Mouse (Mus musculus) ES-E14 (cell line): ENCODE data around the gene Setd1b. TPM values are rescaled to one million over a fixed set of nuclear protein-coding genes. Genes with fewer than 3 reads are reported as not detected.

Experiments
- DNase-seq: peaks from one replicate; pipeline ENCODE4 v3.0.0-alpha.2; 2013; ENCODE audit warnings: low read depth, low spot score
- H3K27ac ChIP-seq: 2 replicates; pipeline ENCODE4 v1.5.1; 2012; ENCODE audit warnings: low read depth, mild to moderate bottlenecking, low read length, moderate library complexity, mixed read lengths; ENCODE audit not compliant: poor library complexity, insufficient read depth, severe bottlenecking
- H3K36me3 ChIP-seq: 2 replicates; pipeline ENCODE4 v1.6.1; 2012; ENCODE audit warnings: mild to moderate bottlenecking, low read length, moderate library complexity, mixed read lengths; ENCODE audit not compliant: control insufficient read depth, poor library complexity, insufficient read depth, severe bottlenecking
- H3K4me1 ChIP-seq, 2 experiments: fragments of 150-350 bp in 1 of 2; sonication (generic) in 1 of 2; 2 replicates each; pipeline ENCODE4 v1.6.1; 2012; ENCODE audit warnings: low read length in 2 of 2, mild to moderate bottlenecking in 1 of 2, mixed read lengths in 1 of 2; ENCODE audit not compliant: control insufficient read depth in 2 of 2, insufficient read depth in 2 of 2, poor library complexity in 1 of 2
- H3K4me3 ChIP-seq, 2 experiments: fragments of 150-350 bp in 1 of 2; sonication (generic) in 1 of 2; 2 replicates each; pipeline ENCODE4 v1.5.1; 2012; ENCODE audit warnings: low read length in 2 of 2, low read depth in 1 of 2, mild to moderate bottlenecking in 1 of 2, mixed read lengths in 1 of 2; ENCODE audit not compliant: insufficient read depth in 1 of 2, poor library complexity in 1 of 2, severe bottlenecking in 1 of 2
- H3K9ac ChIP-seq: 2 replicates; pipeline ENCODE4 v1.6.1; 2012; ENCODE audit warnings: low read depth, mild to moderate bottlenecking, low read length, mixed read lengths; ENCODE audit not compliant: poor library complexity, insufficient read depth, severe bottlenecking
- H3K9me3 ChIP-seq: fragments of 150-350 bp; sonication (generic); 2 replicates; pipeline ENCODE4 v1.6.1; 2012; ENCODE audit warnings: low read depth, mild to moderate bottlenecking, low read length; ENCODE audit not compliant: control insufficient read depth, insufficient read depth
- CHD2 ChIP-seq: IDR thresholded peaks from 2 replicates; pipeline ENCODE4 v1.6.1; 2014; ENCODE audit warnings: mild to moderate bottlenecking, low read depth, low read length, inconsistent platforms
- HCFC1 ChIP-seq: IDR thresholded peaks from 2 replicates; pipeline ENCODE4 v1.6.1; 2012; ENCODE audit warnings: low read length, inconsistent platforms, borderline replicate concordance; ENCODE audit not compliant: insufficient read depth
- MAFK ChIP-seq: IDR thresholded peaks from 2 replicates; pipeline ENCODE4 v1.6.1; 2014; ENCODE audit warnings: mild to moderate bottlenecking, low read depth, low read length, inconsistent platforms; ENCODE audit not compliant: insufficient read depth
- ZC3H11A ChIP-seq: IDR thresholded peaks from 2 replicates; pipeline ENCODE4 v1.6.1; 2012; ENCODE audit warnings: low read depth, mild to moderate bottlenecking, inconsistent platforms, low read length, borderline replicate concordance
- ZNF384 ChIP-seq: IDR thresholded peaks from 2 replicates; pipeline ENCODE4 v1.6.1; 2012; ENCODE audit warnings: low read depth, low read length, inconsistent platforms
- in situ Hi-C, 2 experiments: fragments of 600-800 bp; cut with MboI; formaldehyde crosslinking; loops; one replicate each; pipeline ENCODE4 v1.15.1; 2025; ENCODE audit warnings: low sequenced_read_pairs in 2 of 2, inconsistent platforms in 1 of 2; ENCODE audit not compliant: unreplicated experiment in 2 of 2
- total RNA-seq: library from RNA; depleted of rRNA; stranded (reverse); fragments of 300-350 nt; gene quantifications from 2 replicates; pipeline ENCODE4 v1.2.3, GENCODE M21; 2012

The Setd1b gene
- total RNA-seq, 1 experiment = 7.6 TPM

DNA sequence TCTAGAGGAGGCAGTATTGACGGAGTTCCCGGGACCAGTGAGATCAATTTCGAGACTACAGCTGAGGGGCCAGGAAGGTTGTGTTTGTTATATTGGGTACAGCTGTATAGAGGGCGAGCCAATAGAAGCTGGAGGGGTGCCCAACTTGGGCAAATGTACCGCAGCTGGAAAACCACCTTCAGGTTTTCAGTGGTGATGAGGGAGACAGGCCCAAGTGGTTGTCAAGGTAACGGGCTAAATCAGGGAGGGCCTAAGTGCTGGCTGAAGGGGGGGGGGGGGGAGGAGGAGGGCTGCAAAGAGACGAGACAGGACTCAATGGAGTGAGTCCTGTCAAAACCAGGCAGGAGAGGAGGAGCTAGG lies 8.2 kb upstream of the Setd1b start:
- DNase-seq = no peak

DNA sequence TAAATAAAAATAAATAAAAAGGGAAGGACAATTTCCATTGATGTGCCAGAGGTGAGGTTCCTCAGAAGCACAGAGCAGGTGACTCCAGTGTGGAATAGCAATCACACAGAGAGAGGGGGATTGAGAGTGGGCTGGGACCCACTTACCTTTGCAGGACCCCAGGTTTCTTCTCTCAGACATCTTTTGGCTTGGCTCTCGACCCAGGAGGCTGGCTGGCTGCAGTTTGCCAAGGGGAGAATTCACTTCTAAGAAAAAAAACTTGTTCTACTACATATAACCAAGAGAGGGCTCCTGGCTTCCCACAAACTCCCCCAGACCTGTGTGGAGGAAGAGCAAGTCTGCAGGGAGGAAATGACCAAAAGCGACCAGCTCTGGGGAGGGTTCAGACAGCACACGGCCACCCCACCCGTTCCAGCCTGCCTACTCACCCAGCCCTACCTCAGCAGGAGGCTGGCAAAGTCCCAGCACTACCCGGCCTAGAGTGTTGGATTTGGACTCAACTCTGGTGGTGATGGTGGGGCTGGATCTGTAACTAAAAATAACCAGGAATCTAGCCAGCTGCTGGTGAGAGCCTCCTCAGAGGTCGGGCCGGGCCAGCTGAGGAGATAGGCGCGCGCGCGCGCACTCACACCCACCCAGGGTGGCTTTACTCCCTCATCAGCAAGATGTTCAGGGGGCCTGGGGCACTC lies 7.7 kb upstream of the Setd1b start:
- no peak for DNase-seq
- H3K4me3 ChIP-seq = peak overlapping the region in 1 of 2 experiments; percentile 62; a peak in 2 of 4 replicates
- peaks cover 6% of the 10 kb centered on the region for H3K36me3 ChIP-seq
- no peaks in the 10 kb centered on the region for H3K9me3 ChIP-seq
- peak overlapping the region; percentile 36; the same call in 1 of the 2 replicates for H3K9ac ChIP-seq
- H3K27ac ChIP-seq = peak overlapping the region; percentile 100
- TF ChIP-seq ZC3H11A (no peak), ZNF384 (no peak), MAFK (no peak), HCFC1 (no peak), CHD2 (no peak)
- in situ Hi-C loops = loop anchor here in 1 of 2 experiments (5.0 kb wide), 1 partner anchor 33 kb away; the partner anchor contains the start of gene Psmd9
- H3K4me1 ChIP-seq = peaks cover 0 to 7% of the 10 kb centered on the region in 2 experiments; a peak in 1 of 4 replicates

More for the DNA sequence above, 8.2 kb upstream of the Setd1b start:
- no peak overlapping the region for H3K9ac ChIP-seq
- TF ChIP-seq CHD2 = no peak
- no peak for TF ChIP-seq ZC3H11A
- no peak for TF ChIP-seq ZNF384
- TF ChIP-seq HCFC1 = no peak
- no peak for TF ChIP-seq MAFK
- peak overlapping the region in 1 of 2 experiments; percentile 32; a peak in 1 of 4 replicates for H3K4me3 ChIP-seq
- H3K36me3 ChIP-seq = peaks cover 6% of the 10 kb centered on the region
- no peaks in the 10 kb centered on the region for H3K9me3 ChIP-seq
- in situ Hi-C loops = loop anchor here in 1 of 2 experiments (5.0 kb wide), 1 partner anchor 34 kb away; the partner anchor contains the start of gene Psmd9
- H3K4me1 ChIP-seq = peaks cover 0 to 7% of the 10 kb centered on the region in 2 experiments; a peak in 1 of 4 replicates
- H3K27ac ChIP-seq = peak overlapping the region; percentile 29

DNA sequence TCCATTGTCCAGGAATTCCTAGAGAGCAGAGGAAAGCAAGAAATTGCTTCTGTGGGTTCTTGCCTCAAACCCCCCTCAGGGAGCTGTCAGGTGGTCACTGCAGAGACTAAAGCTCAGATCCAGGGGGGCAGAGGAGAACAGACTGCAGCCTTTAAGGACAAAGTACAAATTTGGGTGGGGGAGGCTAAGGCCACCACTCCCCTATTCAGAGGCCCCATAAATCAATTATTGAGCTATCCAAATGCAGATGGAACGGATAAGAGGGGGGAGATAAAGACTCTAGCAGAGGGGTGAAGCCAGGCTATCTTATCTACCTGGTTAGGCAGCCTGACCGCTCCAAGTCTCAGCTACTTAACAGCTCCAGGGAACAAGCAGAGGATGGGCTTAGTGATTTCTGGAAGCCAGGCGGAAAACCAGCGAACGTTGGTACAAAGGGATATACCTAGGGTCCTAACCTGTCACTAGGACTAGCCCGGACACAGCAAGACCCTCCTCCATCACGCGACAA lies 7.1 kb upstream of the Setd1b start:
- peak; percentile 77 for DNase-seq
- H3K9ac ChIP-seq = peak overlapping the region; percentile 79
- peak; percentile 56; the same call in 1 of the 2 replicates for TF ChIP-seq CHD2
- no peak for TF ChIP-seq ZNF384
- H3K4me3 ChIP-seq = peak overlapping the region; percentile 57 to 62
- peaks cover 0 to 7% of the 10 kb centered on the region in 2 experiments; a peak in 1 of 4 replicates for H3K4me1 ChIP-seq
- no peaks in the 10 kb centered on the region for H3K9me3 ChIP-seq
- in situ Hi-C loops = loop anchor here in 1 of 2 experiments (5.0 kb wide), 1 partner anchor 32 kb away; the partner anchor contains the start of gene Psmd9
- peak overlapping the region; percentile 100 for H3K27ac ChIP-seq
- peaks cover 6% of the 10 kb centered on the region for H3K36me3 ChIP-seq

DNA sequence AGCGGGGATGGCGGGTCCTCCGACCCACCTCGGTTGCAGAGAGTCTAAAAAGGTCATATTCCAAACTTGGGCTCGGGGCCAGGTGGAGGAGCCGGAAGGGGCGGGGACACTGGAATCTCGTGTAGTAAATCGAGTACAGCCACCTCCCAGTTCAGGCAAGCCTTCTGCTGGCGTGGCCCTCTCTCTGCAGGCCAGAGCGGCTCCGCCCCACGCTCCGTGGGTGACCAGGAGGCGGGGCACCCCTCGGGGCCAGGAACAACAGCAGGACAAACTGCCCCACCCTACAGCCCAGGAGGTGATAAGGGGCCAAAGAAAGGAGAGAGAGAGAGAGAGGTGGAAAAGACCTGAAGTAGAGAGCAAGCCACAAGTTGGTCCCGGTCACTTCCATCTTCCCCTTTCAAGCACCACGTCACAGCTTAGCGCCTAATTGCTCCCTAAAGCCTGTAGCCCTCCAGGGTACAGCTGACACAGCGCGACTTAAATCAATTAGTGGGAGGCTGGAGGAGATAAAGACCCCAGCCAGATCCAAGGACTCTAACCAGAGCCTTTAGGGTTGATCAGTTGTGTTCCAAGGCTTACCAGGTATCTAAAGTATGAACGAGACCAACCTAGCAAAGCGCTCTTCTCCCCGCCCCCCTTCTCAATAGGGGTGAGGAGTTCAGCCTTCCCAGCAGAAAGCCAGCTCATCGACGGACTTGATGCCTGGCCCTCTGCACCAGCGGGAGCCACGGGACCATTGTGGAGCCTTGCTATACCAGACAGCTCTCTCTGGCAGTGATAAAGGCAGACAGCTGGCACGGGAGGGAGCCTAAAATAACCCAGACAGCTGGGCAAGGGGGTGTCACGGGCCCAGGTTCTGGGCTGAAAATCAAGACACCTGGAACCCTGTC lies 6.3 kb upstream of the Setd1b start:
- in situ Hi-C loops = no loop called here
- TF ChIP-seq MAFK (0 out of 2 replicates have a peak, but pooled peaks have one; percentile 5), ZC3H11A (no peak), ZNF384 (no peak)
- Histone ChIP-seq H3K9ac (peak overlapping the region; percentile 87), H3K9me3 (no peaks in the 10 kb centered on the region), H3K4me3 (peak overlapping the region; percentile 57 to 62), H3K27ac (peak overlapping the region; percentile 100), H3K4me1 (peaks cover 2 to 7% of the 10 kb centered on the region in 2 experiments; a peak in 1 of 4 replicates), H3K36me3 (peaks cover 6% of the 10 kb centered on the region)
- peak; percentile 96 for DNase-seq
